Mouse (Mus musculus) MEL (cell line): ENCODE results near the gene Itga2b.

Experiments used
- CHD1 ChIP-seq: IDR thresholded peaks from 2 replicates; pipeline ENCODE4 v1.6.1; 2012; ENCODE audit warnings: low read depth, mild to moderate bottlenecking, inconsistent platforms, low read length, improper control_type of control experiment
- CHD2 ChIP-seq: IDR thresholded peaks from 2 replicates; pipeline ENCODE4 v1.6.1; 2011; ENCODE audit warnings: low read length, improper control_type of control experiment
- CTCF ChIP-seq, 3 experiments: IDR thresholded peaks in 2 of 3; conservative IDR thresholded peaks in 1 of 3; 2 replicates each; pipeline ENCODE4 v1.5.1; 2011 to 2012; ENCODE audit warnings: low read length in 3 of 3, low read depth in 2 of 3, mild to moderate bottlenecking in 2 of 3, improper control_type of control experiment in 1 of 3, inconsistent platforms in 1 of 3, mixed read lengths in 1 of 3, moderate library complexity in 1 of 3; ENCODE audit not compliant: control insufficient read depth in 1 of 3, insufficient read depth in 1 of 3, poor library complexity in 1 of 3, severe bottlenecking in 1 of 3
- GATA1 ChIP-seq: IDR thresholded peaks from 2 replicates; pipeline ENCODE4 v1.6.1; 2011; ENCODE audit warnings: low read depth, low read length, improper control_type of control experiment
- KAT2A ChIP-seq: conservative IDR thresholded peaks from 2 replicates; pipeline ENCODE4 v1.6.1; 2012; ENCODE audit warnings: low read depth, low read length, improper control_type of control experiment, inconsistent platforms
- MAX ChIP-seq: IDR thresholded peaks from 2 replicates; pipeline ENCODE4 v1.6.1; 2011; ENCODE audit warnings: low read length, improper control_type of control experiment
- MAZ ChIP-seq: IDR thresholded peaks from 2 replicates; pipeline ENCODE4 v1.6.1; 2012; ENCODE audit warnings: low read depth, mild to moderate bottlenecking, inconsistent platforms, low read length, improper control_type of control experiment
- NELFE ChIP-seq: IDR thresholded peaks from 2 replicates; pipeline ENCODE4 v1.6.1; 2011; ENCODE audit warnings: low read depth, low read length, improper control_type of control experiment
- POLR2A ChIP-seq, 2 experiments: IDR thresholded peaks; 2 replicates each; pipeline ENCODE4 v1.6.1; 2011 to 2012; ENCODE audit warnings: low read length in 2 of 2, mild to moderate bottlenecking in 2 of 2, control low read depth in 1 of 2, improper control_type of control experiment in 1 of 2, low read depth in 1 of 2, moderate library complexity in 1 of 2; ENCODE audit not compliant: control insufficient read depth in 1 of 2, insufficient read depth in 1 of 2, poor library complexity in 1 of 2
- POLR2AphosphoS2 ChIP-seq: IDR thresholded peaks from 2 replicates; pipeline ENCODE4 v1.6.1; 2011; ENCODE audit warnings: low read length, improper control_type of control experiment
- POLR2AphosphoS5 ChIP-seq: IDR thresholded peaks from 2 replicates; pipeline ENCODE4 v1.6.1; 2012; ENCODE audit warnings: low read depth, borderline replicate concordance, mild to moderate bottlenecking, inconsistent platforms, low read length, moderate library complexity, mixed read lengths
- RCOR1 ChIP-seq: IDR thresholded peaks from 2 replicates; pipeline ENCODE4 v1.6.1; 2012; ENCODE audit warnings: low read depth, mild to moderate bottlenecking, inconsistent platforms, low read length, improper control_type of control experiment
- USF1 ChIP-seq: IDR thresholded peaks from 2 replicates; pipeline ENCODE4 v1.6.1; 2014; ENCODE audit warnings: low read depth, mild to moderate bottlenecking, inconsistent platforms, low read length, improper control_type of control experiment, moderate library complexity
- ZNF384 ChIP-seq: IDR thresholded peaks from 2 replicates; pipeline ENCODE4 v1.6.1; 2012; ENCODE audit warnings: low read depth, mild to moderate bottlenecking, inconsistent platforms, low read length, improper control_type of control experiment

DNA sequence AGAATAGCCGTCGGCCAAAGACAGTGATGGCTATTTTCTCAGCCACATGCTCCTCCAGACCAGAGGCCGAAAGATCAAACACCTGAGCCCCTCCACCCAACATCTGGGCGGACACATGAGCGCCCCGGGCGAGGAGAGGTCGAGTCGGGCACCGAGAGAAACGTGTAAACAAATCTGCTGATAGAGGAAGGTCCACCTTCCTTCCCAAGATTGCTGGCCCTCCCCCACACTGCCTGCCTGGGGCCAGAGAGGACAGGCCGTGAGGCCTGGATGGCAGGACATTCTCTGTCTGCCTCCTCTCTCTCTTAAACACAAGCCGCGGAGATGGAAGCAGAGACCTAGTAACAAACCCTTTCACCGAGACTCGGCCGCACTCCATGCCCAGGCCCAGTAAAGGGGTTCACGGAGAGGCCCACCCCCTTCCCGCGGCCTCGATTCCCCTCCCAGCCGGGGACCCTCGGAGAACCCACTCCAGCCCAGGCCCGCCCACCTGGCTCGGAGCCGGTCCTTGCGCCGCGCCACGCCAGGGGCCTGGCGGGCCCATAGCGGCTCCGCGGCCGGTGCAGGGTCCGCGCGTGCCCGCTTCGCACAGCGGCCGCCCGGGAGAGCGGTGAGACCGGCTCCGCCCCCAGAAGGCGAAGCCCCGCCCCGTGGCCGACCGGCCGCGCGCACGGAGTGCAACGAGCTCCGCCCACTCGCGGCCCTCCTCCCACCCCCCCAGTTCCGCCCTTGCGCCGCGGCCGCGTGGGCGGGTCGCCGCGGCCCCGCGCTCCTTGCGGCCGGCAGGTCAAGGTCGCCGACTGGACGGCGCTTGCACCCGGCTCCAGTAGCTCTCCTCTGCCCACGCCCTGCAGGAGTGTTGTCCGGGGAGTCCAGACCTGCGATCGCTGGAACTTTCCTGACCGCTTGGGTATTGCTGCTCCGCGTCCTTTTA is 62.8 kb downstream of the Itga2b start:
- TF ChIP-seq MAX (no peak; the same call in 1 of the 2 replicates), POLR2AphosphoS5 (no peak), GATA1 (no peak), CHD2 (no peak), MAZ (peak; percentile 86; the same call in 1 of the 2 replicates), POLR2A (IDR thresholded peaks at IDR 0.05; ENCODE audit: control insufficient read depth in 1 of 2, insufficient read depth in 1 of 2, low read depth in 1 of 2, low read length in 2 of 2, poor library complexity in 1 of 2) (peak; percentile 52 to 79; a peak in 2 of 4 replicates), CHD1 (no peak), CTCF (IDR thresholded peaks at IDR 0.05 in 2 of 3, conservative IDR thresholded peaks at IDR 0.05 in 1 of 3; ENCODE audit: control insufficient read depth in 1 of 3, insufficient read depth in 1 of 3, low read depth in 2 of 3, low read length in 3 of 3, poor library complexity in 1 of 3, severe bottlenecking in 1 of 3) (no peak), ZNF384 (0 out of 2 replicates have a peak, but pooled peaks have one; percentile 20), POLR2AphosphoS2 (no peak; the same call in 1 of the 2 replicates), NELFE (peak; percentile 85), RCOR1 (no peak), KAT2A (no peak; the same call in 1 of the 2 replicates), USF1 (no peak)
